Mouse (Mus musculus) embryo, embryonic 9.5 days (tissue): ENCODE data around the gene Iqgap3.
A peak's percentile ranks its signal among the peaks of the same experiment; 100 is the strongest.

ENCODE experiments used
- DNase-seq: peaks from one replicate; pipeline ENCODE4 v3.0.0-alpha.2; 2017; ENCODE audit errors: extremely low spot score

Gene Iqgap3

DNA sequence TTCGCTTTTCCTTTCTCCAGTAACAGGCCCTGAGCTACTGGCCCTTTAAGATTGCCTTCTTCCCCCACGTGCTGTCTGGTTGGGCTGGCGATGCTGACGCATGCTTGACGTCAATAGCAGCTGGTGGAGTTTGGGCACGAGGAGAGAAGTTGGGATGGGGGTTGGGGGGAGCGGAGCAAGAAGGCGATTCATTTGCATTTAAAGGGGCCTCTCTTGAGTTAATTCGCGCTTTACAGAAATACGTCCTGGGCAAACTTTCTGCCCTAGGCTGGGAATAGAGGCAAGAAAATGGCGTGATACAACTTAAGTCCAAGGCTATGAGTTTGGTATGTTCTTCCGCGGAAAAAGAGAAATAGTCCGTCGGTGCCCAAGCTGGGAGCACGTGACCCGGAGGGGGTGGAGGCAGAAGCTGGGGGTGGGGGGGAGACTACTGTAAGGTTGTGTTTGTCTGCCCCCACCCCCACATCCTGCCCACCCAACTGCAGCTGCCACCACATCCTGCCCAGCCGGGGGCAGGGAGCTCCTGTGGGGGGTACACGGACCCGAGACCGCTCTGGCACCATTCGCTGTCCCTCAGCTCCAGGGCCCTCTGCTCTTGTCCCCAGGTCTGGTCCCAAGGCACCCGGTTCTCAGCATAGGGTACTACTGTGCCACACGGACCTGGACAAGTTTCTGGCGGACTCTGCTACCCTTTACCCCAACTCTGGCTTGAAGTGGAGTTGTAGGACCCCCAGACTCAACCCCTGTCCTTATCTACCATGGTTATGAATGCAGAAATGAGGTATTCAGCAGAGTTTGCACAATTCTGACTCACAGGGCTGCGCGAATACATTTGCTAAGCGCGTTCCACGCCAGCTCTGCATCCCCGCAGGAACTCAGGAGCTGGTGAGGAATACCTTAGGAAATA lies 56.8 kb downstream of the Iqgap3 start:
- peak; percentile 92 for DNase-seq

DNA sequence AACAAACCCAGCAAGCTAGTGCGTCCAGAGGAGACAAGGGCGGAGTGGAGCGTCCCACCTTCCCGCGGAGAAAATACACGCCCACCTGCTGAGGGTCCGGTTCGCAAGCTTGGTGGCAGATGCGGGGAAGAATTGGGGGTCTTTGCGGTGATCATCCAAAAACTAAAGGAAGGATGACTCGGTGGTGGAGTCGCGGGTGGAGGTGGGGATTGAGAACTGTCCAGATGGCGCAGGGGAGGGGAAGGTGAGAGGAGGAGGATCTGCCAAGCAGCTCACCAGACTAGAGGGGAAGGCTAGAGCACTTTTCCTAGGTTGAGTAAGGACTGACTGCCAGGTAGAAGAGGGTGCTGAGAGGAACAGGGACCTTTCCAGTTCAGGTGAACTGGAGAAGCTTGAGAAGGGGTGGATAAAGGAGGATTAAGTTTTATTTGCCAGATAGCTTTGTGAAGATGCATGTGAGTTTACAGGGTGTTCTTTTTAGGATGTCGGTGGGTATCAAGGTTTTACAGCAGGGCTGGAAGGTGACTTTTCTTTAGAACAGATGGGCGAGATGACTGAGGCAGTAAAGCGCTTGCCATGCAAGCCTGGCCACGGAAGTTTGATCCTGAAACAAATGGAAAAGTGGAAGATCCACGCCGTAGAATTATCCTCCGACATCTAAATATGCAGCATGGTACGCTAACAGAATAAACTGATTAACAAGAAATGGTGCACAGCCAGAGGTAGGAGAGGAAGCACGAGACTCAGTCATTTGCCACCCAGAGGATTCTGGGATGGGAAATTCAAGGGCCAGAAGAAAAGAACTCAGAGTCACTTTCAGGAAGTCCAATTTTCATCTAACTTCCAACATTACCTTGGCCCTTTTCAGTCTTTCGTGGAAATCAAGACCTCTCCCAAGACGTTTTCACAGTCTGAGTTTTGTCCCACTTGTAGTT lies 57.7 kb downstream of the Iqgap3 start:
- no peak for DNase-seq

DNA sequence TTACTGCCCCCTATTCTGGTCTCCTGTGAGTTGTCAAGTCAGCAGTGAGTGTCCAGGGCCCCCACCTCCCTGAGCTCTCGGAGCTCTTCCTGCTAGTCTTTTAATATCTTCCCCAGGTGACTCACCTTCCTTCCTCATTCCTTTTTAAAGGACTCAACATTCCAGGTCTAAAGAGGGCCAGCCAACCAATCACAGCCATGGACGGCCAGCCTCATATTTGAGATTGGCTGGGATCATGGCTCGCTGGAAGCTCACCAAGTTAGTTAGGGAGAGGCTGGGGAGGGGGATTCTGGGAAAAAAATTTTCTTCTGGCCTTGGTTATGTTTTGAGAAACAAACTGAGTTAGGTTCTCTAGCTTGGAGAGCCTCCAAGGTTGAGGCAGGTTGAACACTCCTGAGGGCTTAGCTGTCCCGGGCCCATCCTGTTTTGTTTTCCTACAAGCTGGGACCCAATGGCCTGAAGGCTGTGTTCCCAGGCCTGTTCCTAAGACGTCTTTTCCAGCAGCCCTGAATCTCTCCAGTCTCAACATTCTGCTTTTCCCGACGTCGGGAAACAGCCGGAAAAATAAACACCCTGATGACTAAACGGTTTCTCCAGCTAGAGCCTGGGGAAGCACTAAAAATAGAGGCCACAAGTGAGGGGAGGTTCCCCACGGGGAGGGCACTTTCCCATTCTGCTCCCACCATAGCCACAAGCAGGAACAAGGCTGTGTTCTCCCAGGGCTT lies 58.6 kb downstream of the Iqgap3 start:
- DNase-seq = no peak

DNA sequence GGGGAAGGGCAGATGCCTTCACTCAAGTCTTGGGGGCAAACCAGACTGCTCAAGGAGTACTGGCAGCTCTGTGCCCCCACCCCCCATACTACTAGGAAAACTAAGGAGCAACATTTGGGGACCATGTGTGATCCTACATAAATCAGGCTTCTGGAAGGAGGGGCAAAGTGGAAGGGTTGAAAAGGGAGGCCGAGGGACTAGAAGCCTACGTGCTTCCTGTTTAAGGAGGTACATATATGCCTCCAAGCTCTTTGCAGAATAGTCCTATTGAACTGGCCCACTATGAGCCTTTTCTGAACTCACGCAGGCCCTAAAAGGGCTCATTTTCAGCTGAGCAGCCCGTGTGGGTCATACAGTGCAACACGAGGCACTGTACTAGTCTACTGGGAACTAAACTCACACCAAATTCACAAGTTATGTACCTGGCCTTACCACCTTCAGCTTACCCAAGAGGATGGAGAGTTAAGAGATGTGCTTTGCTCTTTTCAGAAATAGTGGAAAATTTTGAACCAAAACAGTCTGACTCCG lies 59.2 kb downstream of the Iqgap3 start:
- no peak for DNase-seq

- DNase-seq = no peak
These were observed 59.6 kb downstream of the Iqgap3 start for GRCm38 (mm10) chr3:88141439-88141786.

DNA sequence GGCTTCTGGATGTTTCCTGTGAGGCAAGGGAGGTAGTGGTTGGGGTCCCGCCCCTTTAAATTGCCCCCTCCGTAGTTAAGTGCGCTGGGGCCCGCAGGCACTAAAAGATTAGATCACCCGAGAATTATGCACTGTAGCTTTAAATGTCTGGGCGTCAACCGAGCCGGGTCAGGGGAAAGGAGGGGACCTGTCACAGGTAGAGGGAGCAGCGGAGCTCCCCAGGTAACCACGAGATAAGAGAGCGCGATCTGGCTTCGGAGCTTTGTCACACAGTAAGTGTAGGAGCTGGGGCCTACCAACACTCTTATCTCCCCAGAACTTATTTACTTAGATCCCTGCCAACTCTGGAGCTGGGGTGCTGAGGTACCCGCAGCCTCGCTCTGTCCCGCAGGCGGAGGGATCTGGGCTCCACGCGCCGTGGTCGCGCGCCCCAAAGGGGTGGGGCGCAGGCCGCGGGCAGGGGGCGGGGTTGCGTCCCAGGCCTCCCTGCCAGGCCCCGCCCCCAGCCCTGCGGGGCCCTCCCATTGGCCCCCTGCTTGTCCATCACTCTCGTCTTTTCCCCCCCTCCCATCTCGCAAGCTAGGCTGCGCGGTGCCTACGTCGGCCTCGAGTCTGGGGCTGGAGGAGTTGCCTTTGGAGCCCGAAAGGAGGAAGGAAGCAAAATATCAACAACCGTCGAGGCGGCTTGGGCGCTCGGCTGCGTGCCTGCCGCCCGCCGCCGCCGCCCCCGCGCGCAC lies 60.2 kb downstream of the Iqgap3 start, which contains the start of gene Mef2d:
Mef2d (plus strand) TSS at position 586 of the 737 bp plus-strand sequence.
- peak; percentile 96 for DNase-seq

DNA sequence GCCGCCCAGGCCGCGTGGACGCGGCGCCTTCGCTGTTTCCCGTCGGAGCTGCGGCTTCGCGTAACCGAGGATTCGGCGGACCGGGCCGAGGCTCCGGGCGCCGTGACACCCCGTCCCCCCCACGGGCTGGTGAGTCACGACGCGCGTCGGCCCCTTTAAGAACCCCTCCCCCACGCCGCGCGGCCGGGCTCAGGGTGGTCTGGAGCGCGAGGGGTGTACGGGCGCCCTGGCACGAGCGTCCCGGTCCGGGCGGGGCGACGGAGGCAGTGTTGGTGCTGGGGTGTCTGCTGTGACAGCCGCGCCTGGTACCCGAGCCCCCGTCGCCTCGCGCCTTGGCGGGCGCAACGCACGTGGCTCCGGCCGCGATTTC lies 60.8 kb downstream of the Iqgap3 start:
- no peak for DNase-seq

DNA sequence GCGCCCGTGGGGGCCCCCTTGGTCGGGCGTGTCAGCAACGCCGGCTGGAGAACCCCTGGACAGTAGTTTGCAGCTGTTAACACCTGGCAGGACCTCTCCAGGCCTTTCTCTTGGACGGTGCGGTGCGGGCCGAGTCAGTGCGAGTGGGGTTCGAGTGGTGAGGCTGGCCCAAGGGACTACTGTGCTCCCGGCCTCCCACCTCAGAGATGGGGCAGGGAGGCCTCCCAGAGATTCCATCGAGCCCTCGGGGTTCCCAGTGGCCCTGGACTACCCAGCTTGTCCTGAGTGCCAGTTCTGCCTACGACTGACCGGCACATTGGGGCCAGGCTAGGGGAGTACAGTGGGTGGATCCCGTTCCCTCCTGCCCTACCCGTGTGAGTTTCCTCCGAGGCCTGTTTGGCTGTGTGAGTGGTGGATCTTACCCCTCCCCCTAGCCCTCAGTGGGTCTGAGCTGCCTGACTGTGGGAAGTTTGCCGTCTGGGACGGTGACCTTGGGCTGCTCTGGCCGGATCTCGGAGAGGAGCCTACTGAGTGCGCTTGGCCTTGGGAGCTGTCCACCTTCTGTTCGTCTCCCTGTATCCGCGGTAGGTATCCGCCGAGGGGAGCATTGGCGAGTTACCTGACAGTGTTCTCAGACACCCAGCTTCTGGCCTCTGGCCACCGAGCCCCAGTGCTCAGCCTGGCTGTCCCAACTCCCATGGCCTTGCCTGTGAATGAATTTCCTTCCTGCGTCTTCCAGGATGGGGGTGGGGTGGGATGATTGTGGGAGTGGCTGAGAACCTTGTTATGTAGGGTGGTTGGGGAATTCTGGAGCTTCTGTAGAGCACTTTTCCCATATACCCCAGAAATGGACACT lies 61.4 kb downstream of the Iqgap3 start:
- peak; percentile 61 for DNase-seq

DNA sequence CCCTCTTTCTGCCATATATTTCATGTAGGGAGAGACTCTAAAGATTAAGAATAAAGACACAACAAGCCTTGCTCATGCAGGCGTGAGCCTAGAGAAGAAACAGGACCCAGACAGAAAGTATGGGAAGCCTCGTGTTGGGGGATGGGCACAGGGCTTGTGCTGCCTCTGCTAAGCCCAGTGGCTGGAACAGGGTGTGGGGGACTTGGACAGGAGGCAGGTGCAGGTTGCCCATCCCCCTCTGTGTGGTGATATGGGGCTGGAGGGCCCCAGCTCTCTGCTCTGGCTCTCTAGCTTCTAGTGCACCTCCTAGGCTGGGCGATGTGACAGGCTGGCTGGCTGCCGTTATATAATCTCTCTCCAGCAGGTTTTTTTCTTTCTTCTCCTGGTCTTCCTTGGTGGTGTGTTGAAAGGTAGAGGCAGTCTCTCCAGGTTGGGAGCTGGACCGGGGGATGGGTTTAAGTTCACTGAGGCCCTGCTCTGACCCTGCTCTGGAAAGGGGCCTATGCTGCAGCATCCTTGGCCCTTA lies 62.3 kb downstream of the Iqgap3 start:
- DNase-seq = no peak

GRCm38 (mm10) chr3:88144648-88145410 lies 63.1 kb downstream of the Iqgap3 start:
- DNase-seq = no peak

- DNase-seq = no peak
These were observed 63.6 kb downstream of the Iqgap3 start for GRCm38 (mm10) chr3:88145411-88145782.

- DNase-seq = no peak
These were observed 64.2 kb downstream of the Iqgap3 start for GRCm38 (mm10) chr3:88145952-88146351.

DNA sequence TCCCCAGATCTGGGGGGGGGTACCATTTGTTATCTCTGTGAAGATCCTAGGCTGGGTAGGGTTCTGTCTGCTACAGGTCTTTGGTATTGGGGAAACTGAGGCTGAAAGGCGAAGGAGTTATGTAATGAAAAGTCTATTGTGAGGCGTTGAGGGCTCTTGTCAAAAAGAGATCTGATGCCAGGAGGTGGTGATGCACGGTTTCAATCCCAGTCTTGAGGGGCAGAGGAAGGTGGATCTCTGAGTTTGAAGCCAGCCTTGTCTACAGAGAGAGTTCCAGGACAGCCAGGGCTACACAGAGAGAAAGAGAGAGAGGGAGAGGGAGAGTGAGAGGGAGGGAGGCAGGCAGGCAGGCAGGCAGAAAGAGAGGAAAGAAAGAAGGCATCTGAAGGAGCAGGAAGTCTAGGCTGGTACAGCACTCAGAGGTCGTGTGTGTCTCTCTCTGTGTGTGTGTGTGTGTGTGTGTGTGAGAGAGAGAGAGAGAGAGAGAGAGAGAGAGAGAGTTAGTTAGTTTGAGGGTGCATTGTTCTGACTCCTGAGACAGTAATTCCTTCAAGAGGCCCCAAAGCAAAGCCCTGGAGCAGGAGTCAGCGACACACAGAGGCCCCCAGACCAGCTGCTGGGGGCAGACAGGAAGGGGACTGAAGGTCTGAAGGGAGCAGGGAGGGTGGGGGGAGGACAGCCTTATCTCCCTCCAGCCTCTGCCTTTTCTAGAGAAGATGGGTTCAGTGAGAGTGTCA lies 64.8 kb downstream of the Iqgap3 start:
- no peak for DNase-seq

DNA sequence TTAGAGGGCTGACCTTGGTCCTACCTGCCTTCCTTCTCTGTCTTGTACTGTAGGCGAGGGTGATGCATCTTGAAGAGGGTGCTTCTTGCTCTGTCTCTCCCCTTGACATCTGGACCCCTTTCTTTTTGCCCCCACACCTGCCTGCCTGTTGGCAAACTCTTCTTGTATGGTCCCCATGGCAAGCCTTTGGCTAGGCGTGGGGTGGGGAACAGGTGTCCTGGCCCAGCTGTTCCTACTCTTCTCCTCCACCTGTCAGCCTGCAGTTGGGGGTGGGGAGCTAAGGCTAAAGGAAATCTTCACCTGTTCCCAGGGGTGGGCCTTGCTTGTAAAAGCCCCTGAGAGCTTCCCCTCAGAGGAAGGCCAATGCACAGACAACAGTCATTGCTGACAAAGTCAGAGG lies 65.7 kb downstream of the Iqgap3 start:
- no peak for DNase-seq

- no peak for DNase-seq
These were observed 66.1 kb downstream of the Iqgap3 start for GRCm38 (mm10) chr3:88147866-88148265.

GRCm38 (mm10) chr3:88148354-88148753 lies 66.6 kb downstream of the Iqgap3 start:
- no peak for DNase-seq

DNA sequence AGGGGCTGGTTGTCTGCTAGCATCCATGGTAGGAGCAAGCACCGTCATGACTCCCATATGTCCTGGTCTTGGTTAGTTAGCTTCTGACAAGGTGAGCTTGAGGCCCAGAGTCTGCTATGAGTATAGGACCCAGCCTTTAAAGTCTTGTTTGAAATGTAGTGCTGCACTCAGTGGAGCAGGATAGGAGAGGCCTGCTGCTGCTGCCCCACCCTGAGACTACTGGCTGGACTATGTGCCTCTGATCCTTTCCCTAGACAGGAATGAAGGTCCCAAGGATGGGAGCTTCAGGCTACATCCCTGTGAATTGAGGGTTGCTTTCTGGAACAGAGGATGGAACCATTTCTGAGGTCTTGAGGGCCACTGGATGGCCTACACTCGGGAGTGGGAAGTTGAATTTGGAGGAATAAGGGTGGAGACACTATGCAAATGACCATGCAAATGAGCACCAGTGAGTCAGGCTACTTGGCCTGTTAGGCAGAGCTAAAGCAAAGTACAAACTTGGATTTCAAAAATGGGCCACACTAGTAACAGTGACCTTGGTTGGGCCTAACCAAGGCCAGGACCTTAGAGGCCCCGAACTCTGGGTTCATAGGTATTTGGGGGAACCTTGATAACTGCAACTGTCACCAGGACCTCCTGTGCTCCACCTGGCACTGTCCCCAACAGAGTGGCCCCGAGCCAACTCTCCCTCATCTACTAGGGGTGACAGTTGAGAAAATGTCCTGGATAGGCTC lies 67.2 kb downstream of the Iqgap3 start:
- no peak for DNase-seq

GRCm38 (mm10) chr3:88149510-88149974 lies 67.8 kb downstream of the Iqgap3 start:
- DNase-seq = no peak
